Mouse (Mus musculus): Measurements from ENCODE around the gene Blm.

GRCm38 (mm10) chr7:80480097-80480496 lies 54.8 kb downstream of the Blm start:
- TF ChIP-seq TAL1 (IDR thresholded peaks at IDR 0.05; ENCODE audit: low read length), result no peak
- no peak for TF ChIP-seq GATA1 (IDR thresholded peaks at IDR 0.05; ENCODE audit: low read length)

Data from erythroblast, embryonic 14.5 days (primary cell).